Mouse (Mus musculus): ENCODE measurements around the gene Cox4i1. TPM values are rescaled to one million over a fixed set of nuclear protein-coding genes. Genes with fewer than 3 reads are reported as not detected.

Gene Cox4i1
- polyA plus RNA-seq, 1 experiment from 2014 or later: 950 TPM

Other genes with a start within 250 kb of the Cox4i1 start
- gene Gins2, start 78.9 kb upstream of the Cox4i1 start, polyA plus RNA-seq (2016; fragmentation: Nextera tagmentation; extraction: Ambion mirVana): 53.4 and 54.7 TPM in 2 replicates
- 4.0 and 6.3 TPM in 2 replicates for gene 1190005I06Rik, start 20.6 kb upstream of the Cox4i1 start, polyA plus RNA-seq (2016; fragmentation: Nextera tagmentation; extraction: Ambion mirVana)
- gene Gm27021, start 143 bp upstream of the Cox4i1 start, polyA plus RNA-seq (2016; fragmentation: Nextera tagmentation; extraction: Ambion mirVana): 2.4 and 6.3 TPM in 2 replicates
- gene Emc8, start 351 bp downstream of the Cox4i1 start, polyA plus RNA-seq (2016; fragmentation: Nextera tagmentation; extraction: Ambion mirVana): 204 and 214 TPM in 2 replicates
- 5.5 and 6.0 TPM in 2 replicates for gene Irf8, start 68.1 kb downstream of the Cox4i1 start, polyA plus RNA-seq (2016; fragmentation: Nextera tagmentation; extraction: Ambion mirVana)

Data from neural tube, embryonic 12.5 days (tissue).